ENCODE assay signal across 8 mouse cellular contexts in genomic region chr12:119945589-119946310, GRCm38 (mm10). TPM values are rescaled to one million over a fixed set of nuclear protein-coding genes. Genes with fewer than 3 reads are reported as not detected.
DNase-seq lines count a peak whose midpoint lies in the region; ATAC-seq and TF ChIP-seq lines count a peak whose summit lies in the region.

Gene Tmem196 (plus strand): TSS chr12:119945822.

- H3K9ac ChIP-seq in forebrain, embryonic 13.5 days, result peak within 1 kb of the TSS; percentile 76
- peak within 1 kb of the TSS; percentile 66 for H3K9ac ChIP-seq in hindbrain, postnatal 0 days (replicated peaks; ENCODE audit: low read length)
- no peak within 1 kb of the TSS for H3K9ac ChIP-seq in liver, embryonic 15.5 days
- H3K9ac ChIP-seq in stomach, embryonic 14.5 days (replicated peaks; ENCODE audit: low read depth, low read length), result peak within 1 kb of the TSS; percentile 34; the same call in 1 of the 2 replicates

- no peak for TF ChIP-seq CTCF in hindbrain, postnatal 0 days (IDR thresholded peaks at IDR 0.05; ENCODE audit: low read depth)

- H3K4me2 ChIP-seq in forebrain, embryonic 13.5 days, result peak within 1 kb of the TSS; percentile 83
- peak within 1 kb of the TSS; percentile 60 for H3K4me2 ChIP-seq in hindbrain, postnatal 0 days (ENCODE audit: low read depth, low read length)
- peak within 1 kb of the TSS; percentile 13; the same call in 1 of the 2 replicates for H3K4me2 ChIP-seq in liver, embryonic 15.5 days
- H3K4me2 ChIP-seq in stomach, embryonic 14.5 days (replicated peaks; ENCODE audit: low read depth, low read length), result peak within 1 kb of the TSS; percentile 76

- peak; percentile 5 for DNase-seq in cerebellum, adult 18-20 months
- DNase-seq in cerebellum, adult 11-12 months, result no peak
- DNase-seq in R1 (ENCODE audit: low read depth, low spot score), result peak; percentile 55
- peak; percentile 57 for DNase-seq in hindbrain, postnatal 0 days (ENCODE audit: low spot score)

- peak; percentile 84 for ATAC-seq in forebrain, embryonic 13.5 days
- peak; percentile 82 for ATAC-seq in hindbrain, postnatal 0 days
- no peak for ATAC-seq in liver, embryonic 15.5 days (ENCODE audit: insufficient read depth)
- no peak; the same call in 1 of the 2 replicates for ATAC-seq in stomach, embryonic 14.5 days (ENCODE audit: insufficient number of reproducible peaks, insufficient read depth, low FRiP score, low read depth)
- ATAC-seq in erythroid progenitor cell, adult 5-6 weeks (replicated peaks; ENCODE audit: low FRiP score, poor library complexity, severe bottlenecking), result no peak

- peaks cover 7% of the 10 kb centered on the region for H3K4me1 ChIP-seq in forebrain, embryonic 13.5 days
- no peaks in the 10 kb centered on the region for H3K4me1 ChIP-seq in hindbrain, postnatal 0 days (ENCODE audit: insufficient read depth, low read length)
- H3K4me1 ChIP-seq in liver, embryonic 15.5 days (replicated peaks), result no peaks in the 10 kb centered on the region
- H3K4me1 ChIP-seq in stomach, embryonic 14.5 days (ENCODE audit: control insufficient read depth, insufficient read depth, low read length), result no peaks in the 10 kb centered on the region

- H3K9me3 ChIP-seq in forebrain, embryonic 13.5 days (replicated peaks), result no peaks in the 10 kb centered on the region
- no peaks in the 10 kb centered on the region for H3K9me3 ChIP-seq in hindbrain, postnatal 0 days (ENCODE audit: low read length)
- H3K9me3 ChIP-seq in liver, embryonic 15.5 days (replicated peaks), result no peaks in the 10 kb centered on the region
- H3K9me3 ChIP-seq in stomach, embryonic 14.5 days (ENCODE audit: control insufficient read depth, low read depth, low read length), result no peaks in the 10 kb centered on the region

- H3K27ac ChIP-seq in forebrain, embryonic 13.5 days, result no peak within 1 kb of the TSS
- H3K27ac ChIP-seq in hindbrain, postnatal 0 days, result peak within 1 kb of the TSS; percentile 23
- no peak within 1 kb of the TSS for H3K27ac ChIP-seq in liver, embryonic 15.5 days (replicated peaks)
- H3K27ac ChIP-seq in stomach, embryonic 14.5 days (ENCODE audit: low read length), result no peak within 1 kb of the TSS

- 3% methylated on average over 25 of the region's 25 CpGs for WGBS in forebrain, embryonic 13.5 days
- 3% methylated on average over 25 of the region's 25 CpGs for WGBS in hindbrain, postnatal 0 days
- 3% methylated on average over 25 of the region's 25 CpGs for WGBS in liver, embryonic 15.5 days (ENCODE audit: insufficient replicate concordance)
- WGBS in stomach, embryonic 14.5 days, result 3% methylated on average over 25 of the region's 25 CpGs

- no peaks in the 10 kb centered on the region for H3K36me3 ChIP-seq in forebrain, embryonic 13.5 days (ENCODE audit: poor library complexity, severe bottlenecking)
- H3K36me3 ChIP-seq in hindbrain, postnatal 0 days (ENCODE audit: insufficient read depth, low read length), result no peaks in the 10 kb centered on the region
- H3K36me3 ChIP-seq in liver, embryonic 15.5 days (replicated peaks), result no peaks in the 10 kb centered on the region
- no peaks in the 10 kb centered on the region for H3K36me3 ChIP-seq in stomach, embryonic 14.5 days (ENCODE audit: control insufficient read depth, insufficient read depth, low read length)

- H3K4me3 ChIP-seq in forebrain, embryonic 13.5 days, result peak within 1 kb of the TSS; percentile 64
- peak within 1 kb of the TSS; percentile 63 for H3K4me3 ChIP-seq in hindbrain, postnatal 0 days (ENCODE audit: low read length)
- no peak within 1 kb of the TSS for H3K4me3 ChIP-seq in liver, embryonic 15.5 days (replicated peaks)
- peak within 1 kb of the TSS; percentile 38 for H3K4me3 ChIP-seq in stomach, embryonic 14.5 days (ENCODE audit: low read depth, low read length)

- no peaks in the 10 kb centered on the region for H3K27me3 ChIP-seq in forebrain, embryonic 13.5 days
- H3K27me3 ChIP-seq in hindbrain, postnatal 0 days (ENCODE audit: insufficient read depth, low read length), result no peaks in the 10 kb centered on the region
- peaks cover 22% of the 10 kb centered on the region for H3K27me3 ChIP-seq in liver, embryonic 15.5 days
- no peaks in the 10 kb centered on the region for H3K27me3 ChIP-seq in stomach, embryonic 14.5 days (ENCODE audit: control insufficient read depth, insufficient read depth, low read length)

RNA-seq across cellular contexts. Expression of gene Tmem196, which starts in this region (rescaled TPM):
- polyA plus RNA-seq in forebrain, embryonic 13.5 days (2015; fragmentation: Nextera tagmentation; extraction: Ambion mirVana), result 3.7 and 5.3 TPM in 2 replicates
- 13.8 and 14.5 TPM in 2 replicates for total RNA-seq in hindbrain, postnatal 0 days (2014; rRNA removed)
- polyA plus RNA-seq in hindbrain, postnatal 0 days (2015; fragmentation: Nextera tagmentation; extraction: Ambion mirVana), result 16.4 and 18.6 TPM in 2 replicates
- polyA plus RNA-seq in liver, embryonic 15.5 days (2015; fragmentation: Nextera tagmentation; extraction: Ambion mirVana), result not detected in 2 replicates
- 0.59 and 1.3 TPM in 2 replicates for polyA plus RNA-seq in stomach, embryonic 14.5 days (2014; fragmentation: Nextera tagmentation; extraction: Ambion mirVana)
- not detected in 2 replicates for total RNA-seq in erythroid progenitor cell, adult 5-6 weeks (2015; ENCODE audit: low replicate concordance)
- total RNA-seq in erythroid progenitor cell, adult 5-6 weeks (2017; ENCODE audit: low replicate concordance), result not detected in 2 replicates

Comparison
In these comparisons a context has a peak if more than half of its experiments do, and no peak if none do; other contexts are left out.
1. RNA of gene Tmem196 (total RNA-seq): 13.8 to 14.5 TPM in hindbrain, postnatal 0 days; not detected in erythroid progenitor cell, adult 5-6 weeks; every median in the first group is over 10 times any median in the second.
2. ATAC-seq: peak in forebrain, embryonic 13.5 days (single experiment) and hindbrain, postnatal 0 days (single experiment); none in liver, embryonic 15.5 days (single experiment), stomach, embryonic 14.5 days (single experiment) and erythroid progenitor cell, adult 5-6 weeks (single experiment).
3. H3K4me2 ChIP-seq: peak in every context shown above with its lines; median percentile 83 in forebrain, embryonic 13.5 days; 76 in stomach, embryonic 14.5 days; 60 in hindbrain, postnatal 0 days; 13 in liver, embryonic 15.5 days.